Mouse (Mus musculus): ENCODE data around the gene Zfp791. TPM values are rescaled to one million over a fixed set of nuclear protein-coding genes. Genes with fewer than 3 reads are reported as not detected.
"Not testable (repeated sequence)": the region's sequence is repeated elsewhere in the genome, so short reads cannot be mapped to it uniquely, and the experiment has no call there.

Zfp791 gene
- 0.01 TPM in 1 of 2 replicates, not detected in the other for polyA plus RNA-seq (2012)

GRCm38 (mm10) chr8:85122995-85123394 lies at the start of gene Zfp791:
TSS of gene Zfp791 (minus strand) at chr8:85123095.
- peaks cover 14% of the 10 kb centered on the region for H3K27me3 ChIP-seq (ENCODE audit: control insufficient read depth)
- H3K36me3 ChIP-seq (ENCODE audit: control insufficient read depth): no peaks in the 10 kb centered on the region
- H3K9me3 ChIP-seq (ENCODE audit: control insufficient read depth, low read length): no peaks in the 10 kb centered on the region
- H3K4me1 ChIP-seq (ENCODE audit: control insufficient read depth): peaks cover 3% of the 10 kb centered on the region; the same call in 1 of the 2 replicates
- H3K4me3 ChIP-seq (replicated peaks): no peak within 1 kb of the TSS
- TF ChIP-seq TAL1 (IDR thresholded peaks at IDR 0.05; ENCODE audit: low read length): no peak
- TF ChIP-seq GATA1 (IDR thresholded peaks at IDR 0.05; ENCODE audit: low read length): no peak

- Histone ChIP-seq H3K4me1 (ENCODE audit: control insufficient read depth) (no peaks in the 10 kb centered on the region), H3K4me3 (replicated peaks) (no peak overlapping the region), H3K27me3 (ENCODE audit: control insufficient read depth) (no peaks in the 10 kb centered on the region), H3K9me3 (ENCODE audit: control insufficient read depth, low read length) (no peaks in the 10 kb centered on the region), H3K36me3 (ENCODE audit: control insufficient read depth) (no peaks in the 10 kb centered on the region)
- TF ChIP-seq TAL1 (IDR thresholded peaks at IDR 0.05; ENCODE audit: low read length) (no peak), GATA1 (IDR thresholded peaks at IDR 0.05; ENCODE audit: low read length) (no peak)
Measured at GRCm38 (mm10) chr8:85171291-85171690, 48.4 kb upstream of the Zfp791 start.

GRCm38 (mm10) chr8:85151624-85152023 lies 28.7 kb upstream of the Zfp791 start, which contains the start of gene Cks1brt:
TSS of gene Cks1brt (plus strand) at chr8:85151924.
- H3K27me3 ChIP-seq (ENCODE audit: control insufficient read depth): no peaks in the 10 kb centered on the region
- H3K4me1 ChIP-seq (ENCODE audit: control insufficient read depth): no peaks in the 10 kb centered on the region
- H3K9me3 ChIP-seq (ENCODE audit: control insufficient read depth, low read length): peaks cover 28% of the 10 kb centered on the region
- TF ChIP-seq TAL1 (IDR thresholded peaks at IDR 0.05; ENCODE audit: low read length) (no peak), GATA1 (IDR thresholded peaks at IDR 0.05; ENCODE audit: low read length) (no peak)
- H3K36me3 ChIP-seq (ENCODE audit: control insufficient read depth): no peaks in the 10 kb centered on the region
- H3K4me3 ChIP-seq (replicated peaks): no peak within 1 kb of the TSS

GRCm38 (mm10) chr8:85142516-85142915 lies 19.6 kb upstream of the Zfp791 start:
- TF ChIP-seq GATA1 (IDR thresholded peaks at IDR 0.05; ENCODE audit: low read length): no peak
- no peak for TF ChIP-seq TAL1 (IDR thresholded peaks at IDR 0.05; ENCODE audit: low read length)
- Histone ChIP-seq H3K36me3 (ENCODE audit: control insufficient read depth) (no peaks in the 10 kb centered on the region), H3K4me1 (ENCODE audit: control insufficient read depth) (no peaks in the 10 kb centered on the region), H3K27me3 (ENCODE audit: control insufficient read depth) (no peaks in the 10 kb centered on the region), H3K4me3 (replicated peaks) (no peak overlapping the region), H3K9me3 (ENCODE audit: control insufficient read depth, low read length) (no peaks in the 10 kb centered on the region)

- not testable (repeated sequence) for H3K4me3 ChIP-seq (replicated peaks)
Measured at GRCm38 (mm10) chr8:85135690-85136089, 12.8 kb upstream of the Zfp791 start.

GRCm38 (mm10) chr8:85132335-85132734 lies 9.4 kb upstream of the Zfp791 start:
- Histone ChIP-seq H3K9me3 (ENCODE audit: control insufficient read depth, low read length) (no peaks in the 10 kb centered on the region), H3K27me3 (ENCODE audit: control insufficient read depth) (no peaks in the 10 kb centered on the region), H3K36me3 (ENCODE audit: control insufficient read depth) (no peaks in the 10 kb centered on the region), H3K4me3 (replicated peaks) (no peak overlapping the region), H3K4me1 (ENCODE audit: control insufficient read depth) (no peaks in the 10 kb centered on the region; the same call in none of the 2 replicates)
- TF ChIP-seq TAL1 (IDR thresholded peaks at IDR 0.05; ENCODE audit: low read length) (no peak), GATA1 (IDR thresholded peaks at IDR 0.05; ENCODE audit: low read length) (no peak)

More at GRCm38 (mm10) chr8:85135690-85136089, 12.8 kb upstream of the Zfp791 start:
- H3K4me1 ChIP-seq (ENCODE audit: control insufficient read depth); H3K27me3 ChIP-seq (ENCODE audit: control insufficient read depth); H3K36me3 ChIP-seq (ENCODE audit: control insufficient read depth); H3K9me3 ChIP-seq (ENCODE audit: control insufficient read depth, low read length): not testable (repeated sequence)

- Histone ChIP-seq H3K9me3 (ENCODE audit: control insufficient read depth, low read length) (no peaks in the 10 kb centered on the region), H3K4me1 (ENCODE audit: control insufficient read depth) (peaks cover 3% of the 10 kb centered on the region; the same call in 1 of the 2 replicates), H3K27me3 (ENCODE audit: control insufficient read depth) (peaks cover 14% of the 10 kb centered on the region), H3K36me3 (ENCODE audit: control insufficient read depth) (no peaks in the 10 kb centered on the region), H3K4me3 (replicated peaks) (no peak overlapping the region)
- TF ChIP-seq TAL1 (IDR thresholded peaks at IDR 0.05; ENCODE audit: low read length) (no peak), GATA1 (IDR thresholded peaks at IDR 0.05; ENCODE audit: low read length) (no peak)
Measured at GRCm38 (mm10) chr8:85123691-85124090, 796 bp upstream of the Zfp791 start.

GRCm38 (mm10) chr8:85120251-85120650 lies 2.6 kb downstream of the Zfp791 start:
- H3K4me3 ChIP-seq (replicated peaks); H3K36me3 ChIP-seq (ENCODE audit: control insufficient read depth); H3K9me3 ChIP-seq (ENCODE audit: control insufficient read depth, low read length); H3K4me1 ChIP-seq (ENCODE audit: control insufficient read depth): not testable (repeated sequence)
- H3K27me3 ChIP-seq (ENCODE audit: control insufficient read depth): peaks cover 14% of the 10 kb centered on the region

GRCm38 (mm10) chr8:85119052-85119981 lies 3.6 kb downstream of the Zfp791 start:
- TF ChIP-seq TAL1 (IDR thresholded peaks at IDR 0.05; ENCODE audit: low read length): no peak
- no peak for TF ChIP-seq GATA1 (IDR thresholded peaks at IDR 0.05; ENCODE audit: low read length)
- Histone ChIP-seq H3K9me3 (ENCODE audit: control insufficient read depth, low read length) (no peaks in the 10 kb centered on the region), H3K27me3 (ENCODE audit: control insufficient read depth) (peaks cover 14% of the 10 kb centered on the region), H3K4me1 (ENCODE audit: control insufficient read depth) (peaks cover 3% of the 10 kb centered on the region; the same call in 1 of the 2 replicates), H3K36me3 (ENCODE audit: control insufficient read depth) (no peaks in the 10 kb centered on the region), H3K4me3 (replicated peaks) (peak overlapping the region; percentile 52)
